Mouse (Mus musculus): ENCODE measurements around the gene Zfp524. TPM values are rescaled to one million over a fixed set of nuclear protein-coding genes. Genes with fewer than 3 reads are reported as not detected.

Gene Zfp524
- polyA plus RNA-seq, 1 experiment = 24.2 TPM

- no peak overlapping the region for H3K4me3 ChIP-seq (ENCODE audit: extremely low read depth, insufficient read depth, insufficient read length)
- DNase-seq (ENCODE audit: low read depth in 1 of 2, low spot score in 2 of 2) = peak in 1 of 2 experiments; percentile 39
- WGBS = 20% methylated on average over 2 of the region's 2 CpGs
- peaks cover 2% of the 10 kb centered on the region for H3K4me1 ChIP-seq (ENCODE audit: control insufficient read depth, insufficient read depth, insufficient read length)
- peaks cover 6% of the 10 kb centered on the region for H3K27me3 ChIP-seq (ENCODE audit: control insufficient read depth, insufficient read depth, low read length)
- TF ChIP-seq CTCF (IDR thresholded peaks at IDR 0.05; ENCODE audit: extremely low read depth, insufficient read depth, insufficient read length, insufficient replicate concordance) = no peak
- no peak for TF ChIP-seq POLR2A (IDR thresholded peaks at IDR 0.05; ENCODE audit: low read depth, low read length)
- no peak overlapping the region for H3K27ac ChIP-seq (ENCODE audit: insufficient read depth, low read length)
- H3K36me3 ChIP-seq (ENCODE audit: control insufficient read depth, insufficient read depth, low read length) = no peaks in the 10 kb centered on the region
Measured at GRCm38 (mm10) chr7:5047313-5047712, 33.1 kb downstream of the Zfp524 start.

GRCm38 (mm10) chr7:5051193-5052192, 37.3 kb downstream of the Zfp524 start, which contains the start of gene Zfp580:
Gene Zfp580 (plus strand): TSS chr7:5051538.
- H3K36me3 ChIP-seq (ENCODE audit: control insufficient read depth, insufficient read depth, low read length) = no peaks in the 10 kb centered on the region
- peaks cover 11% of the 10 kb centered on the region for H3K4me1 ChIP-seq (ENCODE audit: control insufficient read depth, insufficient read depth, insufficient read length)
- H3K4me3 ChIP-seq (ENCODE audit: extremely low read depth, insufficient read depth, insufficient read length) = peak within 1 kb of the TSS; percentile 65
- TF ChIP-seq CTCF (IDR thresholded peaks at IDR 0.05; ENCODE audit: extremely low read depth, insufficient read depth, insufficient read length, insufficient replicate concordance) (no peak), POLR2A (IDR thresholded peaks at IDR 0.05; ENCODE audit: low read depth, low read length) (no peak)
- 2% methylated on average over 65 of the region's 65 CpGs for WGBS
- peak in 1 of 2 experiments; percentile 48 for DNase-seq (ENCODE audit: low read depth in 1 of 2, low spot score in 2 of 2)
- H3K27ac ChIP-seq (ENCODE audit: insufficient read depth, low read length) = peak within 1 kb of the TSS; percentile 1; the same call in 1 of the 2 replicates
- H3K27me3 ChIP-seq (ENCODE audit: control insufficient read depth, insufficient read depth, low read length) = peaks cover 19% of the 10 kb centered on the region

- 8% methylated on average over 12 of the region's 12 CpGs for WGBS
- TF ChIP-seq CTCF (IDR thresholded peaks at IDR 0.05; ENCODE audit: extremely low read depth, insufficient read depth, insufficient read length, insufficient replicate concordance) = no peak
- TF ChIP-seq POLR2A (IDR thresholded peaks at IDR 0.05; ENCODE audit: low read depth, low read length) = no peak
- Histone ChIP-seq H3K36me3 (ENCODE audit: control insufficient read depth, insufficient read depth, low read length) (no peaks in the 10 kb centered on the region), H3K4me1 (ENCODE audit: control insufficient read depth, insufficient read depth, insufficient read length) (peaks cover 16% of the 10 kb centered on the region), H3K4me3 (ENCODE audit: extremely low read depth, insufficient read depth, insufficient read length) (no peak overlapping the region), H3K27ac (ENCODE audit: insufficient read depth, low read length) (no peak overlapping the region), H3K27me3 (ENCODE audit: control insufficient read depth, insufficient read depth, low read length) (peaks cover 24% of the 10 kb centered on the region)
- no peak for DNase-seq (ENCODE audit: low read depth in 1 of 2, low spot score in 2 of 2)
Measured at GRCm38 (mm10) chr7:5052438-5052837, 38.2 kb downstream of the Zfp524 start.

GRCm38 (mm10) chr7:5052931-5053343, 38.7 kb downstream of the Zfp524 start:
- H3K4me3 ChIP-seq (ENCODE audit: extremely low read depth, insufficient read depth, insufficient read length) = no peak overlapping the region
- 6% methylated on average over 45 of the region's 45 CpGs for WGBS

GRCm38 (mm10) chr7:5053456-5054179, 39.4 kb downstream of the Zfp524 start:
- 22% methylated on average over 32 of the region's 32 CpGs for WGBS
- H3K4me3 ChIP-seq (ENCODE audit: extremely low read depth, insufficient read depth, insufficient read length) = no peak overlapping the region
- TF ChIP-seq CTCF (IDR thresholded peaks at IDR 0.05; ENCODE audit: extremely low read depth, insufficient read depth, insufficient read length, insufficient replicate concordance) (no peak), POLR2A (IDR thresholded peaks at IDR 0.05; ENCODE audit: low read depth, low read length) (no peak)
- no peak overlapping the region for H3K27ac ChIP-seq (ENCODE audit: insufficient read depth, low read length)
- DNase-seq (ENCODE audit: low read depth in 1 of 2, low spot score in 2 of 2) = no peak
- no peaks in the 10 kb centered on the region for H3K36me3 ChIP-seq (ENCODE audit: control insufficient read depth, insufficient read depth, low read length)
- H3K4me1 ChIP-seq (ENCODE audit: control insufficient read depth, insufficient read depth, insufficient read length) = peaks cover 16% of the 10 kb centered on the region
- peaks cover 24% of the 10 kb centered on the region for H3K27me3 ChIP-seq (ENCODE audit: control insufficient read depth, insufficient read depth, low read length)

More at GRCm38 (mm10) chr7:5052931-5053343, 38.7 kb downstream of the Zfp524 start:
- TF ChIP-seq POLR2A (IDR thresholded peaks at IDR 0.05; ENCODE audit: low read depth, low read length) (no peak), CTCF (IDR thresholded peaks at IDR 0.05; ENCODE audit: extremely low read depth, insufficient read depth, insufficient read length, insufficient replicate concordance) (no peak)
- Histone ChIP-seq H3K36me3 (ENCODE audit: control insufficient read depth, insufficient read depth, low read length) (no peaks in the 10 kb centered on the region), H3K27me3 (ENCODE audit: control insufficient read depth, insufficient read depth, low read length) (peaks cover 24% of the 10 kb centered on the region), H3K4me1 (ENCODE audit: control insufficient read depth, insufficient read depth, insufficient read length) (peaks cover 16% of the 10 kb centered on the region), H3K27ac (ENCODE audit: insufficient read depth, low read length) (no peak overlapping the region)
- no peak for DNase-seq (ENCODE audit: low read depth in 1 of 2, low spot score in 2 of 2)

- peaks cover 14% of the 10 kb centered on the region for H3K4me1 ChIP-seq (ENCODE audit: control insufficient read depth, insufficient read depth, insufficient read length)
- DNase-seq (ENCODE audit: low read depth in 1 of 2, low spot score in 2 of 2) = no peak
- TF ChIP-seq CTCF (IDR thresholded peaks at IDR 0.05; ENCODE audit: extremely low read depth, insufficient read depth, insufficient read length, insufficient replicate concordance) (no peak), POLR2A (IDR thresholded peaks at IDR 0.05; ENCODE audit: low read depth, low read length) (no peak)
- no peaks in the 10 kb centered on the region for H3K36me3 ChIP-seq (ENCODE audit: control insufficient read depth, insufficient read depth, low read length)
- no peak overlapping the region for H3K4me3 ChIP-seq (ENCODE audit: extremely low read depth, insufficient read depth, insufficient read length)
- H3K27ac ChIP-seq (ENCODE audit: insufficient read depth, low read length) = no peak overlapping the region
- H3K27me3 ChIP-seq (ENCODE audit: control insufficient read depth, insufficient read depth, low read length) = peaks cover 20% of the 10 kb centered on the region
- 7% methylated on average over 54 of the region's 55 CpGs for WGBS
Measured at GRCm38 (mm10) chr7:5056651-5057263, 42.5 kb downstream of the Zfp524 start.

Measured in spleen, adult 2 months (tissue).